Mouse (Mus musculus) CD4-positive, CD25-positive, alpha-beta regulatory T cell, adult 2 months (primary cell): Measurements from ENCODE around the gene Stk24.
A peak's percentile ranks its signal among the peaks of the same experiment; 100 is the strongest.

ENCODE experiments used
- DNase-seq: peaks from one replicate; pipeline ENCODE4 v3.0.0-alpha.2; 2012; ENCODE audit warnings: low read depth, low spot score

Gene Stk24

GRCm38 (mm10) chr14:121351737-121352136, 28.1 kb downstream of the Stk24 start:
- DNase-seq, result no peak

DNA sequence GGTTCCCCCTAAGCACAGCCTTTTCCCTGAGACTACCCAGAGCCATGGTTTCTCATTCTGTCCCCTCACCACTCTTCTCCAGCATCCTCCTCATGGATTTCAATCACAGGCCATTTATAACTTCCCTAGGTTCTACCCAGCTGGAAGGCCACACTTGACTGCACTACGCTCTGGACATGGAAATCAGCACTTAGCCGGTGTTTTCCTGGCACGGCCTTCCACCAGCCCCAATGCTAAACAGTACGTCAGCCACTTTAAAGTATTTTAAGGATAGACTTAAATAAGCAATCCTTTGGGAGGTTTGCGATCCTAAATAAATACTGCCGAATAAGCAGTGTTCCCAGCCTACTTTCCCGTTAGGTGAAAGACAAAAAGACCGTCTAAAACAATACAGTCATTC, 29.8 kb downstream of the Stk24 start:
- no peak for DNase-seq

DNA sequence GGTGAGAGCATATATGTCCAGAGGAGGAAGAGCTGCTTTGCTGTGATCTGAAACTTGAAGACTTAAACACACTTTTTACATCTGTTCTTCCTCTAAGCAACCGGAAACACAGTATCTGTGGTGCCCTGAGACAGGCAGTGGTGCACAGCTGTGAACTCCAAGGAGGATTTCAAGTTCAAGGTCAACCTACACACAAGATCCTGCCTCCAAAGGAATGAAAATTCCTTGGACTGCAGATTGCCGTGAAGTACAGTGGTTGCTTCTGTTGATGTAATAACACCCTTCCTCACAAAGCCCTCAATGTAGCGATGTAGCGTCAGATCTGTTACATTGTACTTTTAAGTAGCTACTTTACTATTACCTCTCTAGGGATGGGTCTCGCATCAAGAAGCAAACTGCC, 30.5 kb downstream of the Stk24 start:
- peak; percentile 44 for DNase-seq

DNA sequence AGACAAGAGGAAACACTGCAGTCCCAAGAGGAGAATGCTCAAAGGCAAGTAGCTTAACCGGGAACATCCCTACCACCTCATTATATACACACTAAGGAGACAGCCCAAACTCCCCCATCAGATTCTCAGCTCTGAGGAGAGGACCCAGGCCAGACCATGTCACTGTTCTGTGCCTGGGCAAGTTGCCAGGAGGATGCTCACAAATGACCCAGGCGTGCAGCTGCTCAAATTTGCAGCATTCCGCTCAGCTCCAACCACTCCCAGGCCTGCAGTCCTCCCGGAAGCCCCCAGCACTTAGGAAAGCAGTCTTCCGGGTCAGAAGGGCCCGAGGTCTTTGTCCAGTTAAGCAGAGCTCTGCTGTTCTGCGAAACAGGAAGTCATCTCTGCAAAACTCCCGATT, 31.6 kb downstream of the Stk24 start:
- no peak for DNase-seq

GRCm38 (mm10) chr14:121347134-121347533, 32.7 kb downstream of the Stk24 start:
- DNase-seq, result no peak

DNA sequence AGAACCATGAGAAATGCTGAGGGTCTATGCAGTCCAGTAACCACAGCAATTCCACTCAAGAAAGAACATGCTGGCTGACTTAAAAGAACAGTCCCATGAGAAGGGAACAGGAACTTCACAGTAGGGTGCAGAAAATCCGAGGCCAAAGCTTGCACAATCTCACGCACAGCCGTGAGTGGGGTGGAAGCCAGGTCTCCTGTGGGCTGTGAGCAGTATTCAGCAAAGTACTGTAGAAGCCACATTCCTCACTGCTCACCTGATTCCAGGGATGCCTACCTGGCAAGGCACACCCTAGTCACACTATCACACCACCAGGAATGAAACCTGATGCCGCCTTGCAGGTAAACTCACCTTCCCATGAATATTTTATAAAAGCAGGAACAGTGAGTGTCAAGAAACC, 33.2 kb downstream of the Stk24 start:
- DNase-seq, result no peak

DNA sequence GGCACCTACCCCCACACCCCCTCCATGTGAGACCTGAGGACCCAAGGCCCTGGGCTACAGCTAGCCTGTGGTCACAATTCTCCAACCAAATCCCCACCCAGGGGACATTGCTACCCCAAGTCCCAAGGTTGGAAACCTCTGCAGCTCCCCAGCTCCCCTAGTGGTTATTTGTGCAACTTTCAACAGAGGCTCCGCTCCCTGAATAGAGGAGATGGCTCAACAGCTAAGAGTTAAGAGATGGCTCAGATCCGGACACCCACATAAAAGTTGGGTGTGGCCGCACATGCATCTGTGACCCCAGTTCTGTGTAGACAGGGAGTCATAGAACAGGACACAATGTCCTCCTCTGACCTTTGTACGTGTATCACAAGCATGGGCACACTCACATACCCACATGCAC, 33.8 kb downstream of the Stk24 start:
- peak; percentile 60 for DNase-seq

- no peak for DNase-seq
Measured at GRCm38 (mm10) chr14:121344928-121345327, 34.9 kb downstream of the Stk24 start.

DNA sequence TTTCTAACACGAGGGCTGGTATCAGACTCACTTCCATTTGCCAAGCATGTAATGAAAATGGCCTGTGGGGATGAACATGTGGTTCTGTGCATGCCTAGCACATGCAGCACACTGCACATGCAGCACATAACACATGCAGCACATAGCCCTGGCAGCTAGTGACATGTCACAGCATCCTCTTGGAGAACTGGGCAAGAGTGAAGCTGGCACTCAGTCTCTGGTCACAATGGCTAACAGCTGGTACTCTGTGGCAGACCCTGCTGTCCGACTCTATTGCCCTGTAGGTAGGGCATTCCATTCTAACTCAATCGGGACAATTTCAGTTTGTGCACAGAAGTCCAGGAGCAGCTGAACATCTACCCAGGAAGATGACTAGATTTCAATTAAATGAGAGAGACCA, 36.9 kb downstream of the Stk24 start:
- DNase-seq, result no peak

DNA sequence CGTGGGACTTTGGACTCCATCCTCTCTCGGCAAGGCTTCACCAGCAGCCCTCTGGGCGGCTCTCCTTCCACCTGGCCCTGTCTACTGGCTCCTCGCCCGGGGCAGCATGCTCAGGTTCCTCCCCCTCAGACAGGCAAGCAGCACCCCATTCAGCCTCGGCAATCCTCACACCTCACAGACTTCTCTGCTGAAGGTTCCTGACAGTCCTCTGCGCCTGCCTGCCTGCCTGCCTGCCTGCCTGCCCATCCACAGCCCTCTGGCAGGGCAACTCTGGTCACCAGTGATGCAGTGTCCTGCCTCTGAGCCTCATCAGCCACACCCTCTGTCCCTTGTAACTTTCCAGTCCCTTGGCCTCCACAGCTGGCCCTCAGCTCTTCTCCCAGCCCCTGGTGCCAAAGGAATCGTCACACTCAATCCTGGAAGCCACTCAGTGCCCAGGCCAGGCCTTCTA, 39.8 kb downstream of the Stk24 start:
- DNase-seq, result no peak

- DNase-seq, result no peak
Measured at GRCm38 (mm10) chr14:121338819-121339573, 40.8 kb downstream of the Stk24 start.

- DNase-seq, result peak; percentile 41
Measured at GRCm38 (mm10) chr14:121330090-121330408, 49.8 kb downstream of the Stk24 start.

DNA sequence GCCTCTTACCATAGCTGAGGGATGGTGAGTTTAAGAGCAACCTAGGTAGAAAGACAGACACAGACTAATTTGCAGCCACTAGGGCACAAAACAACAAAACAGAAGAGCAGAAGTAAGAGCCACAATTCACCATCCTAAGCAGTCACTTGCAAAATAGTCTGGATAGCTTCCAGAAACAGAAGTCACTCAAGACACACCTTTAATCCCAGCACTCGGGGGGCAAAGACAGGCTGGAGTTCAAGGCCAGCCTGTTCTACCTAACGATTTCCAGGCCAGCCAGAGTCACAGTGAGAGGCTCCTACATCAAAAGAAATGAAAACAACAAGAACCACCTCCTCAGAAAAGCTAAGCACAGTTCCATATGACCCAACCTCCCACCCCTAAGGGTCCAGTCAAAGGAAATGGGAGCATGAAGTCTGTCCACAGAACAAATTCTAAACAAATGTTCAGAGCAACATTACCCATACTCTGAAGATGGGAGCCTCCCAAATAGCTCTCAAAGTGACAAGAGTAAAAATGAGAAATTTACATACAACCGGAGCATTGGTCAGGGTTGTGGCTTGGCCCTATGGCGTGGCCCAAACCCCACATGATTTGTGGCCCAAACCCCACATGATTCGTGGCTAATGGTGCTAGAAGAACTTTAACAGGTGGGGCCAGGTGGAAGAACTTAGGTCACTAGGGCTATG, 50.3 kb downstream of the Stk24 start:
- no peak for DNase-seq

- no peak for DNase-seq
Measured at GRCm38 (mm10) chr14:121328878-121329277, 50.9 kb downstream of the Stk24 start.

DNA sequence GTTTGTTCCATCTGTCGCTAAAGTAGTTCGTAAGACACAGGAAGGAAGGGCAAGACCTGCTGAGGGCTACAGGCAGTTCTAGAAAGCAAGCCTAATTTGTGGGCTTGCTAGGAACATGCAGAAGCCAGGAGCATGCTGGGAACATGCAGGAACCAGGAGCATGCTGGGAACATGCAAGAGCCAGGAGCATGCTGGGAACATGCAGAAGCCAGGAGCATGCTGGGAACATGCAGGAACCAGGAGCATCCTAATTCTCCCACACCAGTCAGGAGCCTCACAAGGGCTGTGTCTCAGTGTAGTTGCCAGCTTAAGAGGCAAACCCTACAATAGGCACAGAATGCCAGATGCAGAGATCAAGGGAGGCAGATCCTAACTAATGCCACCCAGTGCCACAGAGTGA, 53.4 kb downstream of the Stk24 start:
- DNase-seq, result no peak

DNA sequence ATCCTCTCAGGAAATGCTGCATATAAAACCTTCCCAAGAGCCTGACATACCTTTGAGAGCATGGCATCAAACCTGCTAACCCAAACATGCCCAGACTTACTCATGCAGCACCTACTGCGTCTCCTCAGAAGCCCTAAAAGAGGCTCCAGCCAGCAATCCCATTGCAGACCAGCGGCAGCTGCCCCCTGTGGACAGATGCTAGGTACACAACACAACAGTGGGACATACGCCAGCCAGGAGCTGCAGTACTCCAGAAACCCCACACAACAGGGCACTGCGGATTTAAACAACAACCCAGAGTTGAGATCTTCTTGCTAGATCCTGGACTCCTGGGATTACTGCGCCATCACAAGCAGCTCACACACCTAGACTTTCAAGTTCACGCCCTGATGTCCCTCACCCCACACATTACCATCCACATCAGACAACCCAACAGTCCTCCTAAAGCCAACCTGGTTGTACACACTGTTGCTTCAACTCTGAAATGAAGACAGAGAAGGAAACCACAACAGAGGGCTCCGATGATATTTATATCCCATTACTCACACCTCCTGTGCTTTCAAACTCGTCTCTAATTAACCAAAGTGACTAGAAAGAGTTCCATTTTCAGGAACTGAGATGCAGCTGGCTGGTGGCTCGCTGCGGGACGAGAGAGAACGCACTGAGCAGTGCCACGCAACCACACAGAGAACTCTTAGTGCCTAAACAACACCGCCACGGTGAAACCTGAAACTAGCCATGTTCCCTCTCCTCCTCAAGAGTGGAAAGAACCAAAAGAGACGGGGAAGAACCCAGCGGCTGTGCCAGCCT, 55.1 kb downstream of the Stk24 start:
- peak; percentile 62 for DNase-seq

- DNase-seq, result no peak
Measured at GRCm38 (mm10) chr14:121322641-121323040, 57.2 kb downstream of the Stk24 start.

DNA sequence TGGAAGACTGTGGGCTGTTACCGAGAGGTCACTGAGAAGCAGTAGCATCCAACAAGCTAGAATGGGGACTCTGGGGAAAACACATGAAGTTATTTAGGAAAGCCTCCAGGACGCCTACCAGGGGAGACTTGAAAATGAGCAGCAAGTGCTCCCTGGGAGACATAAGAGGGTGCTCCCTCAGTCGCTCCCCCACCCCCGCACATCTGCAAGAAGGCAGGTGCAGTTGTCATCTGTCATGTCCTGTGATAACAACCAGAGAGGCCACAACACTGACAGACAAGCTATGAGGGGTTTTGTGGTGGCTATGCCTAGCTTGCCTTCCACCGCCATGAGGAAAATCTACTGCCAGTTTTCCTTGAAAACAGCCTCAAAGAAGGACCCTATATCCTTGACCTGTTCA, 57.7 kb downstream of the Stk24 start:
- no peak for DNase-seq

- no peak for DNase-seq
Measured at GRCm38 (mm10) chr14:121318382-121318781, 61.4 kb downstream of the Stk24 start.

DNA sequence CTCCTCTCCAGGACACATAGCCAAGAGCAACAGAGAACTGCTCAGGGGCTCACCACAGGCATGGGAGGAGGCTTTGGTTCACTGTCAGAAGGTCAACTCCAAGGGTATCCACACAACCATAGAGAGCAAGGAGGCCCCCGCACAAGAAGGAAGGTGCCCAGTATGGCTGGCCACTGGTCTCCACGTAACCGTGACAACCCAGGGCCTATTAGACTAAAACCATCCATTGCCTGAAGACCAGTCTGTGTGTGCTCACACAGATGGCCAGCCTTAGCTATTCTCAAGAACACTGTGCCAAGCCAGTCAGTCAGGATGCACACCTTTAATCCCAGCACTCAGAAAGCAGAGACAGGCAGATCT, 62.5 kb downstream of the Stk24 start:
- no peak for DNase-seq

DNA sequence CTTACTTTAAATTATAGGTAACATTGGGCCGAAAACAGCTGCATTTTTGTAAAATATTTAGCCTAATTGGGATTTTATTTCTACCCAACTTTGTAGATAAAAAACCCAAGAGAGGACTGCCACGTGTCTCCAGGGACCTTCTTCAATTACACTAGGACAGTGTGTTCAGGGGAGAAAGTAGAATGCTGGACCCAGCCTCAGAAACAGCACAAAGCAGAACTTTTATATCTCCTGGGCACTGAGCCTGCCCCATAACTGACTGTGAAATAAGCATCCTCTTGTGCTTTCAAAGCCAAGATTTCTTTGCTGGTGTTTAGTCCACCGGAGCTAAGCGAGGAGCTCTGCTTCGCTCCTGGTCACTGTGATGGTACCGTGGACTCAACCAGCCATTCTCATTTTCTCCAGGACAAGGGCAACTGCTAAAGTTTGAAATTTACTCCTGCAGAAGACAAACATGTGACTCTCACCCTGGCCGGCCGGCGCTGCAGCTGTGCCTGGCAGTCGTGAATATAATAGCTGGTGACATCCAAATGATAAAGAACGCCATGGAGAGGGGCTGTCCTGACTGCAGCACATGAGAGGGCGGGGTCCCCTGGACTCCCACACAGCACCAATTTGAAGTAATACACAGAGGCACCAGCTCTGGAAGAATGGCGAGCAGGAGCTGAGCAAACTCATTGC, 63.0 kb downstream of the Stk24 start:
- no peak for DNase-seq

- DNase-seq, result no peak
Measured at GRCm38 (mm10) chr14:121316136-121316535, 63.7 kb downstream of the Stk24 start.
